Mouse (Mus musculus) granulocyte monocyte progenitor cell, adult 5-6 weeks (primary cell): ENCODE data around the gene Patz1. TPM values are rescaled to one million over a fixed set of nuclear protein-coding genes. Genes with fewer than 3 reads are reported as not detected.

Source experiments
- ATAC-seq: replicated peaks from 2 replicates; pipeline ENCODE4 v1.8.0; 2016; ENCODE audit warnings: mild to moderate bottlenecking, moderate TSS enrichment, inconsistent platforms; ENCODE audit not compliant: poor library complexity, severe bottlenecking
- total RNA-seq, 2 experiments: library from RNA; stranded (forward) in 1 of 2; stranded (reverse) in 1 of 2; fragments of 200-712, 200-1000 nt in 1 of 2; fragments of >200 nt in 1 of 2; fragmentation: Nextera tagmentation in 1 of 2; gene quantifications; 2 replicates each; pipeline ENCODE4 v1.2.3; 2014 to 2017

The Patz1 gene
- total RNA-seq, 2 experiments from 2014 or later = 73.9 to 98.0 TPM

GRCm38 (mm10) chr11:3348576-3349342, 60.1 kb downstream of the Patz1 start:
- peak; percentile 53 for ATAC-seq

DNA sequence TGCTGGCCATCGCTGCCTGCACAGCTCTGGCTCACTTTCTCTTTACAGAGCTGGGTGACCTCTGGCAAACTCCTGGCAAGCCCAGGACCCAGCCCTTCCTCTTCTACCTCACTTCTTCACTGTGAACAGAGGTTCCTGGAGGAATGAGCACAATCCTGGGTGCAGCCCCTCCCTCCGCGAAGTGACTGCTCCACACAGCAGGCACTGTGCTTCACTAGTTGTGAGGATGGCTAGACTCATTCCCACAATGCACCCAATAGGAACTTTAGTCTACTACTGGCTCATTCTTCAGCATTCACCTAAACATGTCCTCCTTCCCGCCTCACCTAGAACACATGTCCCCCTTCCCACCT, 60.6 kb downstream of the Patz1 start:
- ATAC-seq = no peak

DNA sequence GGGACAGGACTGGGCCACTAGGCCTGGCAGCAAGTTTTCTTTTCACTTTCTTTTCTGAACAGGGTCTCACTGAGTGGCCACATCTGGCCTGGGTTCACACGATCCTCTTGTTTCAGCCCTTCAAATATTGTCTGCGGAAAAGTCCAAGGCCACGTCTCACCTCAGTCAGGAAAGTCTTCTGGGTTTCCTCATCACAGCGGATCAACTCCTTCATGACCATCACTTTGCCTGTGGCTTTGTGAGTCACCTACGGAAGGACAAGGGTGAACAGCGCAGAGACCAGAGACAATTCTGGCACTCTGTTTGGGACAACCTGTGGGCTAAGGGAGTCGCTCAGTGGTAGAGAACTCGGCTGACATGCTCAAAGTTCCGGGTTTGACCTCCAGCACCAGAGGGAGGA, 63.5 kb downstream of the Patz1 start:
- ATAC-seq = no peak

GRCm38 (mm10) chr11:3352990-3353585, 64.4 kb downstream of the Patz1 start:
- peak; percentile 12; the same call in 1 of the 2 replicates for ATAC-seq

Other genes starting within 250 kb of the Patz1 start
- gene Sfi1, start 95.4 kb upstream of the Patz1 start, total RNA-seq (2014; fragmentation: Nextera tagmentation) = 10.4 and 12.3 TPM in 2 replicates
- 8.0 and 18.0 TPM in 2 replicates for gene Sfi1, start 95.4 kb upstream of the Patz1 start, total RNA-seq (2017)
- 67.8 and 75.2 TPM in 2 replicates for gene Eif4enif1, start 86.5 kb upstream of the Patz1 start, total RNA-seq (2014; fragmentation: Nextera tagmentation)
- gene Eif4enif1, start 86.5 kb upstream of the Patz1 start, total RNA-seq (2017) = 35.2 and 51.4 TPM in 2 replicates
- 132 and 172 TPM in 2 replicates for gene Drg1, start 22.5 kb upstream of the Patz1 start, total RNA-seq (2014; fragmentation: Nextera tagmentation)
- gene Drg1, start 22.5 kb upstream of the Patz1 start, total RNA-seq (2017) = 229 and 265 TPM in 2 replicates
- gene Pik3ip1, start 41.5 kb downstream of the Patz1 start, total RNA-seq (2014; fragmentation: Nextera tagmentation) = 30.2 and 35.9 TPM in 2 replicates
- 44.8 and 63.1 TPM in 2 replicates for gene Pik3ip1, start 41.5 kb downstream of the Patz1 start, total RNA-seq (2017)
- 15.2 and 29.8 TPM in 2 replicates for gene Limk2, start 120.3 kb downstream of the Patz1 start, total RNA-seq (2014; fragmentation: Nextera tagmentation)
- gene Limk2, start 120.3 kb downstream of the Patz1 start, total RNA-seq (2017) = 12.1 and 24.2 TPM in 2 replicates
- 12.6 and 14.1 TPM in 2 replicates for gene Rnf185, start 163.5 kb downstream of the Patz1 start, total RNA-seq (2014; fragmentation: Nextera tagmentation)
- 10.0 and 11.9 TPM in 2 replicates for gene Rnf185, start 163.5 kb downstream of the Patz1 start, total RNA-seq (2017)
- 0.26 TPM in 1 of 2 replicates, not detected in the other for gene Pla2g3, start 199.4 kb downstream of the Patz1 start, total RNA-seq (2014; fragmentation: Nextera tagmentation)
- not detected in 2 replicates for gene Pla2g3, start 199.4 kb downstream of the Patz1 start, total RNA-seq (2017)
- 0.94 and 1.1 TPM in 2 replicates for gene Inpp5j, start 215.9 kb downstream of the Patz1 start, total RNA-seq (2014; fragmentation: Nextera tagmentation)
- gene Inpp5j, start 215.9 kb downstream of the Patz1 start, total RNA-seq (2017) = 0.09 and 0.57 TPM in 2 replicates
- gene Selenom, start 225.8 kb downstream of the Patz1 start, total RNA-seq (2014; fragmentation: Nextera tagmentation) = 22.0 and 28.8 TPM in 2 replicates
- gene Selenom, start 225.8 kb downstream of the Patz1 start, total RNA-seq (2017) = 17.0 and 21.1 TPM in 2 replicates